Mouse (Mus musculus): ENCODE data around the gene Nrarp.

DNA sequence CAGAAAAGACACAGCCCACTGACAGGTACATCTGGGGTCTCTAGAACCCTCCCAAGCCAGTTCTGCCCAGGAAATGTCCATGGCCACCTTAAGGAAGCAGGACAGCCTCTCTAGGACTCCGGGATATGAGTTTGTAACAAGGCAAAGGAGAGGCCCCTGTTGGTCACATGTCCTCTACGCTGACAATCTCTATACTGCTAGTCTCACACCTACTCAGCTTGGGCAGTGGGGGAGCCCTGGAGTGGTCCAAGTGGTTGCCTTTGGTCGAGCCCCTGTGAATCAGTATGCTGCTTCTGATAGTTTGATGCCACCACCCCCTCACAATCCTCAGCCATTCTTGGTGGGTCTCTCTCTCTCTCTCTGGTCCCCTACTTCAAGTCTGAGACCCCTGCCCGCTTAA, 13.1 kb upstream of the Nrarp start:
- TF ChIP-seq CTCF (IDR thresholded peaks at IDR 0.05; ENCODE audit: borderline replicate concordance, extremely low read depth, insufficient read depth, insufficient read length) (no peak), POLR2A (IDR thresholded peaks at IDR 0.05; ENCODE audit: borderline replicate concordance, extremely low read depth, insufficient read depth, insufficient read length, poor library complexity, severe bottlenecking) (no peak)
